Mouse (Mus musculus): ENCODE measurements around the gene Tbc1d4. TPM values are rescaled to one million over a fixed set of nuclear protein-coding genes. Genes with fewer than 3 reads are reported as not detected.

Gene Tbc1d4
- polyA plus RNA-seq, 1 experiment = 1.9 TPM

DNA sequence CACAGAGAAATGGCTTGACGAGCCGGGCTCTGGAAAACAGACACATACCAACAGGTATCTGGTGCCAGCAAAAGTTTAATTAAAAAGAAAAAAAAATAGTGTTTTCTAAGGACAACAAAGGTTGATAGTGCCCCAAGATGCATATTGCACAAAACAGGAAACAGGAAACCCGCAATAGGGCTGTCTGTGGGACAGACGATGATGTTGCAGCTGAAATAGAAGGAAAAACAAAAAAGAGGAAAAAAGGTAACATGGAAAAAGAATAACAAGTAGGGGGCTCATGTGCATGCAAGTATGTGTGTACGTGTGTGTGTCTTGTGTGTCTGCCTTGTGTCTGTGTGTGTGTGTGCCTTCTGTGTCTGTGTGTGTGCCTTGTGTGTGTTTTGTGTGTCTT is 131.2 kb downstream of the Tbc1d4 start:
- no peak for TF ChIP-seq CEBPB (IDR thresholded peaks at IDR 0.05; ENCODE audit: low read depth)
- TF ChIP-seq MYOG (IDR thresholded peaks at IDR 0.05; ENCODE audit: control insufficient read depth, extremely low read depth, insufficient read length) = no peak
- TF ChIP-seq CTCF (IDR thresholded peaks at IDR 0.05; ENCODE audit: control insufficient read depth, insufficient read depth, insufficient read length) = no peak
- no peak for TF ChIP-seq USF1 (IDR thresholded peaks at IDR 0.05; ENCODE audit: low read depth)
- TF ChIP-seq MYOD1 (IDR thresholded peaks at IDR 0.05; ENCODE audit: control insufficient read depth, insufficient read length, low read depth) = no peak
- no peak for TF ChIP-seq FOSL1 (IDR thresholded peaks at IDR 0.05; ENCODE audit: insufficient read depth, low read length, poor library complexity, severe bottlenecking)
- no peak for TF ChIP-seq MAX (IDR thresholded peaks at IDR 0.05)
- Histone ChIP-seq H3K36me3 (ENCODE audit: control insufficient read depth, insufficient read depth) (no peaks in the 10 kb centered on the region), H3ac (ENCODE audit: control insufficient read depth, insufficient read length, low read depth) (no peak overlapping the region), H3K27me3 (ENCODE audit: control insufficient read depth, insufficient read depth, insufficient read length) (no peaks in the 10 kb centered on the region), H3K4me3 (ENCODE audit: insufficient read depth, poor library complexity, severe bottlenecking) (no peak overlapping the region), H3K79me3 (ENCODE audit: low read depth) (no peaks in the 10 kb centered on the region), H3K79me2 (ENCODE audit: control insufficient read depth, insufficient read depth) (no peaks in the 10 kb centered on the region)

DNA sequence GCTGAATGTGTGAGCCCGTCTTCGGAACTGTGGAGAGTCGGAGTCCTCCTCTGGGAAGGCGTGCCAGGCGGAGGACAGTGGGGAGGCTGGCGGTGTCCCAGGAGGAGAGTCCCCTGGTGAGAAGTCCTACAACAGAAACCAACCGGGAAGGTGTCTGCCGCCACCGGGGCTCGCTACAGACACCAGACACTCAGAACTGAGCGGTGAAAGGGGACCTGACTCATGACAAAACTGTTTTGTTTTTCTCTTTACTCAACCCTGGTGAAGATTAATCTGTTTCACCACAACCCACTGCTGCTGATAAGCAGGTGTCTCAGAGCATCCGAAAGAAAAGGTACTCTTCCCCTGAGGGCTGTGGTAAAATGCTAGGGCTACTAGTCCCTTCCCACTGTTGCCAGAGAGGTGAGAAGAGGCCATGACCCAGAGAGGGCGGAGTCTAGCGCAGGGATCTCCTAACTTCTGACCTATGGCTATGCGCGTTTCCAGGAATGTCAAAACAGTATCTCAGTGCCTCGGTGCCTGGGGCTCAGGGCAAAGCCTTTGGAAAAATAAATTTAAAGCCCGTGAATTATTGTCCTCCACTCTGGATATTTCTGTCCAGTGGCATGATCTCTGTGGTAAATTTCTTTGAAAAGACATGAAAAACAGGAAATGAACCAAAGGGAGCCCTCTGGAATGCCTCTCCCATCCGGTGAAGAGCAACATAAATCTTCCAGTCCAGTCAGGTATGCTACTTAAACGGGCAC is 131.7 kb downstream of the Tbc1d4 start:
- no peaks in the 10 kb centered on the region for H3K79me3 ChIP-seq (ENCODE audit: low read depth)
- TF ChIP-seq CTCF (IDR thresholded peaks at IDR 0.05; ENCODE audit: control insufficient read depth, insufficient read depth, insufficient read length) = no peak
- TF ChIP-seq MYOD1 (IDR thresholded peaks at IDR 0.05; ENCODE audit: control insufficient read depth, insufficient read length, low read depth) = no peak
- no peak for TF ChIP-seq CEBPB (IDR thresholded peaks at IDR 0.05; ENCODE audit: low read depth)
- no peak for TF ChIP-seq MAX (IDR thresholded peaks at IDR 0.05)
- no peak for TF ChIP-seq USF1 (IDR thresholded peaks at IDR 0.05; ENCODE audit: low read depth)
- no peak for TF ChIP-seq FOSL1 (IDR thresholded peaks at IDR 0.05; ENCODE audit: insufficient read depth, low read length, poor library complexity, severe bottlenecking)
- H3K36me3 ChIP-seq (ENCODE audit: control insufficient read depth, insufficient read depth) = no peaks in the 10 kb centered on the region

DNA sequence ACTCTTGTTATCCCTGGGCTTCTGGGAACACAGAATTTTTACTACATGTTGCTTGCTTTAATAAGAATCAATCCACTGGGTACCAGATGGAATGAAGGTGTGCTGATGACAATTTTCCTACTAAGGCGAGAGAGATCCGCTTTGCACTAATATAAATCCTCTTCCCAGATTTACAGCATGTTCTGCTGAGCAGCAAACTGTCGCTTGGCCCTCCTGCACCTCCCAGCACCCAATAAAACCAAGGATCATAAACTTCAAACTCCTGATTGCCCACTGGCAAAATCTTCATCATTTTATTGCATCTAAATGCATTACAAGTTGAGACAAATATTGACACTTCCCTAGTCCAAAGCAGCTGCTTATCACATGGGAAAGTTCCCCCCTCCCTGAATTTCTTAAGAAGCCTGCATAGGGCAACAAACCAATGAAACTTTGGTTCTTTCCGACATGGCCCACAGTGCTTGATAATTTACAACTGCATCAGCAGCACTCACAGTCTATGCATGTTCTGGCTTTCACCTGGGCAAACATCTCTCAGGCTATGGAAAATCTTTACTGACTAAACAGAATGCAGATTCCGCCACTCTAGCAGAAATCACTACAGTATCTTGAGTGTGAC is 139.4 kb downstream of the Tbc1d4 start:
- H3K4me3 ChIP-seq (ENCODE audit: insufficient read depth, poor library complexity, severe bottlenecking) = no peak overlapping the region
- TF ChIP-seq CTCF (IDR thresholded peaks at IDR 0.05; ENCODE audit: control insufficient read depth, insufficient read depth, insufficient read length) (no peak), CEBPB (IDR thresholded peaks at IDR 0.05; ENCODE audit: low read depth) (no peak), FOSL1 (IDR thresholded peaks at IDR 0.05; ENCODE audit: insufficient read depth, low read length, poor library complexity, severe bottlenecking) (no peak), USF1 (IDR thresholded peaks at IDR 0.05; ENCODE audit: low read depth) (no peak), MYOD1 (IDR thresholded peaks at IDR 0.05; ENCODE audit: control insufficient read depth, insufficient read length, low read depth) (no peak), MAX (IDR thresholded peaks at IDR 0.05) (no peak), MYOG (IDR thresholded peaks at IDR 0.05; ENCODE audit: control insufficient read depth, extremely low read depth, insufficient read length) (no peak)
- no peak overlapping the region for H3ac ChIP-seq (ENCODE audit: control insufficient read depth, insufficient read length, low read depth)
- no peaks in the 10 kb centered on the region for H3K27me3 ChIP-seq (ENCODE audit: control insufficient read depth, insufficient read depth, insufficient read length)
- H3K79me2 ChIP-seq (ENCODE audit: control insufficient read depth, insufficient read depth) = no peaks in the 10 kb centered on the region
- no peaks in the 10 kb centered on the region for H3K79me3 ChIP-seq (ENCODE audit: low read depth)
- no peaks in the 10 kb centered on the region for H3K36me3 ChIP-seq (ENCODE audit: control insufficient read depth, insufficient read depth)

More for the DNA sequence above, 131.7 kb downstream of the Tbc1d4 start:
- Histone ChIP-seq H3K4me3 (ENCODE audit: insufficient read depth, poor library complexity, severe bottlenecking) (no peak overlapping the region), H3K79me2 (ENCODE audit: control insufficient read depth, insufficient read depth) (no peaks in the 10 kb centered on the region), H3K27me3 (ENCODE audit: control insufficient read depth, insufficient read depth, insufficient read length) (no peaks in the 10 kb centered on the region), H3ac (ENCODE audit: control insufficient read depth, insufficient read length, low read depth) (no peak overlapping the region)

DNA sequence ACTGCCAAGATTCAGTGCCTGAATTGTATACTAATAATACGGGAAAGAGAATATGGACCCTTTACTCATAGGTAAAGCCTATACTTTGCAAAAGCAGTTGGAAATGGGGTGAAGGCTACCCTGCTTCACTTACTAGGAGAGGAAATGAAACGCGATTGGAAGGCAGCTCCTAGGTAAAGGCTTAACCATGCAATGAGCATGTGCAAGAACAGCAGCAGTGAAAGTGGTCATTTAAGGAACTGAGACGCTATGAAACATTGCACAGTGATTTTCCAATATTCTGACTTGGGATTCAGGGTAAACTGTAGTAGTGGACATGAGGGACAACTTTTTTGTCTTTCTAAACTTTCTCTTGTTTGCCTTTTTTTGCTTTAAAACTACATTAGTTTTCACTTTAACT is 140.8 kb downstream of the Tbc1d4 start:
- Histone ChIP-seq H3K79me3 (ENCODE audit: low read depth) (no peaks in the 10 kb centered on the region), H3K36me3 (ENCODE audit: control insufficient read depth, insufficient read depth) (no peaks in the 10 kb centered on the region), H3K79me2 (ENCODE audit: control insufficient read depth, insufficient read depth) (no peaks in the 10 kb centered on the region), H3K27me3 (ENCODE audit: control insufficient read depth, insufficient read depth, insufficient read length) (no peaks in the 10 kb centered on the region), H3ac (ENCODE audit: control insufficient read depth, insufficient read length, low read depth) (no peak overlapping the region), H3K4me3 (ENCODE audit: insufficient read depth, poor library complexity, severe bottlenecking) (no peak overlapping the region)
- no peak for TF ChIP-seq CEBPB (IDR thresholded peaks at IDR 0.05; ENCODE audit: low read depth)
- TF ChIP-seq USF1 (IDR thresholded peaks at IDR 0.05; ENCODE audit: low read depth) = no peak
- TF ChIP-seq MYOG (IDR thresholded peaks at IDR 0.05; ENCODE audit: control insufficient read depth, extremely low read depth, insufficient read length) = no peak
- no peak for TF ChIP-seq MAX (IDR thresholded peaks at IDR 0.05)
- no peak for TF ChIP-seq MYOD1 (IDR thresholded peaks at IDR 0.05; ENCODE audit: control insufficient read depth, insufficient read length, low read depth)
- no peak for TF ChIP-seq CTCF (IDR thresholded peaks at IDR 0.05; ENCODE audit: control insufficient read depth, insufficient read depth, insufficient read length)
- TF ChIP-seq FOSL1 (IDR thresholded peaks at IDR 0.05; ENCODE audit: insufficient read depth, low read length, poor library complexity, severe bottlenecking) = no peak

DNA sequence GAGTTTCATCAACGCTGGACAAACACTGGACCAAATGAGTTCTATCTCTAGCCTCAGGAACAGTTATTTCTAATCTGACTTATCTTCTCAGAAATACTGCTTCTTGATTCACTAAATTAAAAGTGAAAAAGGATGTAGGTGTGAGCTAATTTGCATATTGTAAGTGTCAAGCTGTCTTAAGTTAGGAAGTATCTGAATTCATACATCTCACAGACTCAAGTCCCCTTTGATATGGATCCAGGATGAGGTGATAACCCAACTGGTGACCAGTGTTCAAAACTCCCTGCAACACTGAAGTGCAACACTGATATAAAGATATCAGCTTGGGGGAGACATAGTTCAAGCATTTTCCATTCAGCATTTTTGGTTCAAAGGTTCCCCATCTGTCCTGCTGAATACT is 141.5 kb downstream of the Tbc1d4 start:
- H3K79me3 ChIP-seq (ENCODE audit: low read depth) = no peaks in the 10 kb centered on the region
- no peaks in the 10 kb centered on the region for H3K79me2 ChIP-seq (ENCODE audit: control insufficient read depth, insufficient read depth)
- TF ChIP-seq MAX (IDR thresholded peaks at IDR 0.05) (no peak), USF1 (IDR thresholded peaks at IDR 0.05; ENCODE audit: low read depth) (no peak), CEBPB (IDR thresholded peaks at IDR 0.05; ENCODE audit: low read depth) (no peak), MYOG (IDR thresholded peaks at IDR 0.05; ENCODE audit: control insufficient read depth, extremely low read depth, insufficient read length) (no peak), MYOD1 (IDR thresholded peaks at IDR 0.05; ENCODE audit: control insufficient read depth, insufficient read length, low read depth) (no peak), FOSL1 (IDR thresholded peaks at IDR 0.05; ENCODE audit: insufficient read depth, low read length, poor library complexity, severe bottlenecking) (no peak), CTCF (IDR thresholded peaks at IDR 0.05; ENCODE audit: control insufficient read depth, insufficient read depth, insufficient read length) (no peak)
- H3K27me3 ChIP-seq (ENCODE audit: control insufficient read depth, insufficient read depth, insufficient read length) = no peaks in the 10 kb centered on the region
- no peak overlapping the region for H3K4me3 ChIP-seq (ENCODE audit: insufficient read depth, poor library complexity, severe bottlenecking)
- H3ac ChIP-seq (ENCODE audit: control insufficient read depth, insufficient read length, low read depth) = no peak overlapping the region
- no peaks in the 10 kb centered on the region for H3K36me3 ChIP-seq (ENCODE audit: control insufficient read depth, insufficient read depth)

Data from C2C12 (cell line).